Mouse (Mus musculus): ENCODE data around the gene Ucp3.
A peak's percentile ranks its signal among the peaks of the same experiment; 100 is the strongest.

Ucp3 gene

DNA sequence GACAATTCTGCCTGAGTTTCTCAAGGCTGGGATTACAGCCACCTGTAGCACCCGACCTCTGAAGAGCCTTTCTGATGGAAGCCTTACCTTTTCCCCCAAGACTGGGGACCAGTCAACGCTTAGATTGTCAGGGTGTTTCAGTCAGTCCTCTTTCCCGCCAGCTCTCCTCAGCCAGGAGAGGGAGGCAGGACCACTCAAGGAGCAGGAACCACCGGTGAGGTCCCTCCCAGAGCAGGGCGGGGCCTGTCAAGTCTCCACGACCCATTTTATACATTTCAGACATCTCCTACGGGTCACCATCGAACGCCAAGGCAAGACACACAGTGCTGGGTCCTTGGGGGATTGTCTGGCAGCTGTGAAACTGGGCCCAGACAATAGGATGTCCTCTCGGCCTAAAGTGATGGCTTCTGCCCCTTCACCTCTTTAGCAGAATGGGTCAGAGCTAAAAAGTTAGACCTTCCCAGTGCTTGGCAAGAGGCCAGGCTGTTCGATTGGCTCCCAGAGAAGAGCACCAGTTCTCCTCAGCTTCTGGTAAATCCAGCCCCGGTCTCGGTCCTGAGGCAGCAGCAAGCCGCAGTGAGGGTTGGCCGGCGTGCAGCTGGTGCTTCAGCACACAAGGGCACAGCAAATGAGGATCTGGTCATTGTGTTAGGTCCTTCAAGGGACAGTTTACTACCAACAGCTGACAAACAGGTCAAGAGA, 27.6 kb downstream of the Ucp3 start:
- DNase-seq (ENCODE audit: low spot score): no peak

DNA sequence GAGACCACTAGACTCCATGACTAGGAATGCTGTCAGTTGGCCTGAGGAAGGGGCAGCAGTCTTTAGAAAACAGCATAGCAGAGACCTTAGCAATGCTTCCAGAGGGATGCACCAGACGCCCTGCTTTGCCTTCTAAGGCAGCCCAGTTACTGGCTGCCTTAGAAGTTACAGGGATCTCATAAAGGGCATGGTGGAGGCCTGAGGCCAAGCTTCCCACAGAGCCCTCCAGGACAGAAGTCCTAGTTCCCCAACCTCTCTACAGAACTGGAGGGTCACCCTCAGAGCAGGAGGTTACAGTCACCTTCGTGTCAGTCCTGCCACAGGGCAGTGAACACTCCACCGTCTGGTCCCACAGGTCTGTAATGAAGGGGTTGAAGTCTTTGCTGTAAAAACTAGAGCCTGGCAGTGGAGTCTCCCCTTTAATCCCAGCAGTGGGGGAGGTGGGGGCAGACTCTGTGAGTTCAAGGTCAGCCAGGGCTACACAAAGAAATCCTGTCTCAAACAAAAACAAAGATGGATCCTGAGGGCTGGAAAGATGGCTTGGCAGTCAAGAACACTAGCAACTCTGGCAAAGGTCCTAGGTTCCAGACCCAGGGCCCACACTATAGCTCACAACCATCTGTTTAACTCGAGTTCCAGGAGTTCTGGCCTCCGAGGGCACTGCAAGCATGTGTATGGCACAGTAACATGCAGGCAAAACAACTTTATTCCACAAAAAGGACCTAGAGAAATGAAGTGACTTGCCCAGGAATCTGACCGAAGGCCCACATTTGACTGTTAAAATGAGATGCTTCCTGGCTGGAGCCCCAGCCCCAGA, 28.4 kb downstream of the Ucp3 start:
- no peak for DNase-seq (ENCODE audit: low spot score)

DNA sequence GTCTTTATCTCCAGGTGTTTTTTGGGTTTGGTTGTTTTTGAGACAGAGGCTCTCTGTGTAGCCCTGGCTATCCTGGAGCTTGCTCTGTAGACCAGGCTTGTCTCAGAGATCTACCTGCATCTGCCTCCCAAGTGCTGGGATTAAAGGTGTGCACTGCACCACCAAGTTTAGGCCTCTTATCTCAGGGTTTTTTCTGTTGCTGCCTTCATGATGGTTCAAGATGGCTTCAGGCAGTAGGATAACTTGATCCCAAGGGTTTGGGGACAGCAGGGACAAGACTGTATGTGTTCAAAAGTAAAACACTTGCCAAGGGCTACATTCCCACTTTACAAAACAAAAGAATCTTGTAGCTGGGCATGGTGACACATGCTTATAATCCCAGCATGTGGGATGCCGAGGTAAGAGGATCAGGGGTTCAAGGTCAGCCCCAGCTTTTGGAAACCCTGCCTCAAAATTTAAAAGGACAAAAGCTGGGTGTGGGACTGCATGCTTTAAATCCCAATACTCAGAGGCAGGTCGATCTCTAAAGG, 29.1 kb downstream of the Ucp3 start:
- DNase-seq (ENCODE audit: low spot score): no peak

DNA sequence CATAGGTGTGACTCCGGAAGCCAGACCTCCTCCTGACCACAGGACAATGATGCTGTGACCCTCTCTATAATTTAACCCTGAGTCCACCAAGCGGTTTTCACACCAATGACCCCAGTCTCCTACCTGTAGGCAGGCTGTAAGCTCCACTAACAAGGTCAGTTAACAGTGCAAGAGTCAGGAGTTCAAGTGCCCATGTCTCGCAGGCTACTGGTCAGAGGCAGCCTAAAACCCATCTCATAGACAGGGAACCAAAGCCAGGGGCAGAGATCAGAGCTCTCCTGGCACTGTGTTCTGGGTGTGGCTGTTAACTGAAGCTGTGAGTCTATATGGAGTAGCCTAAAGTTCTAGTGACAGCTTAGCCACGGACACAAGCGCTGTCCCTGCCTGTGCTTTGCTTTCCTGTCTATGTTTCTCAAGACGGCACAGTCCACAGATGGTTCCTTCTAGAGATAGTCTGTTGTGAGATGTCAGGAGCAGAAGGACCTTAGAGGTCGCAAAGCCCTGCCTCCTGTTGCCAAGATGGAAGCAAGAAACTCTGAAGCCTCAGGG, 29.7 kb downstream of the Ucp3 start:
- no peak for DNase-seq (ENCODE audit: low spot score)

DNA sequence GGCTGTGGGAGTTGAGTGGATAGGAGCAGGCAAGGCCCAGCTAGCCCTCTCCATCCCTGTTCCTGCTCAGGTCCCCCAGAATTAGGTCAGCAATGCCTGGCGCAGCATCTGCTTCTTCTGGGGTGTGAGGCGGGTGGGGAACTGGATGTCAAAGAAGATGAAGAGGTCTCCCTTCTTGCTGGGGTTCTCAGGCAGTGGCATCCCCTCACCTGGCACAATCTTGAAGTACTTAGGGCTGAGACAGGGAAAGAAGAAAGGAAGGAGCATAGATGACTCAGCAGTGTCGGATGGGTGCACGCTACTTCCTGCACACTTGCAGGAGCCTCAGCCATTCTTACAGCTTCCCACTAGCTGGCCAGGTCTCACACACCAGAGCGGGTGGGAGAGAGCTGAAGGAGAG, 30.3 kb downstream of the Ucp3 start:
- no peak for DNase-seq (ENCODE audit: low spot score)

DNA sequence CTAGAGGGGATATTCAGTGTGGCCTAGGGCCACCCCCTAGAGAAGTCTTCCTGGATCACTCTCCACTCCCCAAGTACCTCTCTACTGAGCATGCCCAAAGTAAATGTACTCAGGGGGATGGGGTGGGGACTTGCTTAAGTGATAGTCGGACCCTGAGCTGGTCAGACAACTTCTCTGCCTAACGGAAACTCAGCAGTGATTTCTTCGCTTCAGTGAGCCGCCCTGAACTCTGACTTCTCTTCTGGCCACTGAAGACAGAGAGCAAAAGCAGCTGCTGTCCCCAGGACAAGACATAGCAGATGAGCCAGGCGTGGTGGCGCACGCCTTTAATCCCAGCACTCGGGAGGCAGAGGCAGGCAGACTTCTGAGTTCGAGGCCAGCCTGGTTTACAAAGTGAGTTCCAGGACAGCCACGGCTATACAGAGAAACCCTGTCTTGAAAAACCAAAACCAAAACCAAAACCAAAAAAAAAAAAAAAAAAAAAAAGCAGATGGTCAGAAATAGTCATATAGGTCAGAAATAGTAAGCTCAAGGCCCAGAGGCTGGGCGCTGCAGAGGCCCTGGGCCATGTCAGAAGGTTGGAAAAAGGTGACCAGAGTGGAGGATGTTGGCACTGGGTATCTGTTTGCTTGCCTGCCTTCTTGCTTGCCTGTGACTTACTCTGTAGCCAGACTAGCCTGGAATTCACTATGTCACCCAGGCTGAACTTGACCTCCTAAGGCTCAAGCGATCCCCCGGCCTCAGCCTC, 32.1 kb downstream of the Ucp3 start:
- no peak for DNase-seq (ENCODE audit: low spot score)

DNA sequence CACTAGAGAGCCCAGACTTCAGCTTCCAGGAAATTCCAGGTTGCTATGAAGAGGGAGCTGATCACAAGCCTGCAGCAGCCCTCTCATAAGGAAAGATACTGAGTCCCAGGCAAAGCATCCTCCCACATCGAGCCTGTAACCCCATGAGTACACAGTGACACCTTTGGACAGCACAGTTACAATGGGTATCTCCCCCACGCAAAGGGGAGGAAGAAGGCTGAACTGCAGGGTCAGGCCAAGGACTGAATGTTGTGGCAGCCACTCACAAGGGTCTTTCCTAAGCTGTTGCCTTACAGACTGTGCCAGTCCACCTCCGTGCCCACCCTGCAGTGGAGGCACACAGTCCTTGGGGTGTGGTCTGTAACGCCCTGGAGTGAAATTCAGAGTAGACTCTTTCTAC, 33.7 kb downstream of the Ucp3 start:
- no peak for DNase-seq (ENCODE audit: low spot score)

DNA sequence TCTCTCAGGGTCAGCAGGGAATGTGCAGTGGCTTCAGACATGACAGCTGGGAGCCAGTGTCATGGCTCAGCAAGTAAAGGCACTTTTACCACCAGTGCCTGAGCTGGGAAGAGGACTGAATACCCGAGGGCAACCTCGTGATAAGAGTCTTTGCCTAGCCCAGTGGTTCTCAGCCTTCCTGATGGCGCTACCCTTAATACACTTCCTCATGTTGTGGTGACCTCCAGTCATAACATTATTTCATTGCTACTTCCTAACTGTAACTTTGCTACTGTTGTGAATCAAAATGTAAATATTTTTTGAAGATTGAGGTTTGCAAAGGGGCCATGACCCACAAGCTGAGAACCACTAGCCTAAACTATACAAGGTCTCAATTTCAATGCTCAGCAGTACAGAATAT, 35.9 kb downstream of the Ucp3 start:
- no peak for DNase-seq (ENCODE audit: low spot score)

DNA sequence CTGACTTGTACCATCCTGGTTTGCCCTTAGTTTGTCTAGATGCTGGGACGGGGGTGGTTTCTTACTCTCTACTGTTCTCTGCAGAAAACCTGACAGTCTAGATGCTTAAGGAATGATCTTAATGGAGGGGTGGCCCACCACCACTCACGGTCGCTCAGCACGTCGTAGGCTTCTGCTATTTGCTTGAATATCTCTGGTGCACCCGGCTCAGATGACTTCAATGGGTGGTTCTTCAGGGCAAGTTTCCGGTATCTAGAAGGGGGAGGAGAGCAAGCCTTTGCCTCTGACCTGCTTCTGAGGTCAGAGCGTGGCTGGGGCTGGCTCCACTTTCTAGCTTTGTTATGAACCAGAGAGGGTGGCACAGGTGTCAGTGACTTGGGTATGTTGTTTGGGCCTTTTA, 38.8 kb downstream of the Ucp3 start:
- DNase-seq (ENCODE audit: low spot score): no peak

DNA sequence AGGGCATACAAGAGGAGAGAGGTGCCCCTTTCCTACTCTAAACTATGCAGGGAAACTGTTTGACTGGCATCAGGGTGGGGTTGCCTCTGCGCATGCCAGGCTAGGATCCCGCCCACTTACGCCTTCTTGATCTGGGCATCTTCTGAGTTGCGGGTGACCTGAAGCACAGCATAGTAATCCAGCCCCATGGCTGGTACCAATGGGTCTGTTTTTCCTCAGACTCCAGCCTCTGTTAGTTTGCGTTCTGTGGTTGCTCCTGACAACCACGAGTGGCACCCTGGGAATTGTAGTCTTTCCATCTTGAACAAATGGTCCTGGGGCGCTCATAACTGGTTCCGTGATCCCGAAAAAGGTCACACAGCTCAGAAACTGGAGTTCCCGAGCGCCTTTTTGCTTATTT, 41.8 kb downstream of the Ucp3 start, which contains the start of gene Dnajb13:
TSS of gene Dnajb13 (minus strand) at position 388 of the 400 bp plus-strand sequence.
- DNase-seq (ENCODE audit: low spot score): no peak

DNA sequence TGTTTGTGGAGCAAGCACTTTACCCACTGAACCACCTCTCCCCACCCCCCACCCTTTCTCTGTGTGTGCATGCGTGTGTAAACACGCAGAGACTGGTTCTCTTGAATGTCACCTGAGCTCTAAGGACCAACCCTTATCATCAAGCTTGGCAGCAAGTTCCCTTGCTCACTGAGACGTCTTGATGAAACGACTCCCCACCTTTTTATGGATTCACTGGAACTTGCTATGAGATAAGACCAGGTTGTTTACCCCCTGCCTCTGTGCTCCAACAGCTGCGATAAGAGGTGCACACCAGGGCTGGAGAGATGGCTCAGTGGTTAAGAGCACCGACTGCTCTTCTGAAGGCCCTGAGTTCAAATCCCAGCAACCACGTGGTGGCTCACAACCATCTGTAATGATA, 47.4 kb downstream of the Ucp3 start:
- no peak for DNase-seq (ENCODE audit: low spot score)

DNA sequence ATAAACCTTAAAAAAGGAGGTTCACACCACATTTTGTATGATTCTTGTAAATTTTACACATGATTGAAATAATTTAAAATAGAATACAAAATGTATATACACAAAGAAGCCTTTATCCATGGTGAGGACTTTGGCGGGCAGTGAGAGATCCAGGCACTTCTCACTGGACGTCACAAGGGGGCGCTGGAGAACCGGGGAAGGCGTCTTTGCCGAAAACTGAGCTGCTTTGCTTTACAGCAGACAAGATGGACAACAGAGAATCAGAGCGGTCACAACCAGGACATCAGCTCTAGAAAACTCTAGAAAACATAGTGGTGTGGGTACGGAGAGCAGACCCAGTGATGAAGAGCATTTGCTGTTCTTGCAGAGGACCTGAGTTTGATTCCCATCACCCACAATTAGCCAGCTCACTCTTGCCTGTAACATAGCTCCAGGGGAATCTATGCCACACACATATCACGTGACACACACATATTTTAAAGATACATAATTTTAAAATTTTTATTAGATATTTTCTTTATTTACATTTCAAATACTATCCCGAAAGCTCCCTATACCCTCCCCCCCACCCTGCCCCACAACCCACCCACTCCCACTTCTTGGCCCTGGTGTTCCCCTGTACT, 48.0 kb downstream of the Ucp3 start:
- peak; percentile 76 for DNase-seq (ENCODE audit: low spot score)

DNA sequence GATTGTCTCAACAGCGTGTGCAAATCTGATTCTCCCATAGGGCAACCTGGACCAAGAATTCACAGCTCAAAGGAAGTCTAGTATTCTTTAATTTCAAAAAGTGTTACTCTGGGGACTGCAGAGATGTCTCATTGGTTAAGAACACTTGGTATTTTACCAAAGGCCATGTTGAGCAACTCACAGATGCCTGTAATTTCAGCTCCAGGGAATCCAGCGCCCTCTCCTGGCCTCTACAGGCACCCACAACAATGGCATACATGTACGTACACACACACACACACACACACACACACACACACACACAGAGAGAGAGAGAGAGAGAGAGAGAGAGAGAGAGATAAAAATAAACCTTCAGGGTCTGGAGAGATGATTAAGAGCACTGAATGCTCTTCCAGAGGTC, 49.4 kb downstream of the Ucp3 start:
- DNase-seq (ENCODE audit: low spot score): no peak

DNA sequence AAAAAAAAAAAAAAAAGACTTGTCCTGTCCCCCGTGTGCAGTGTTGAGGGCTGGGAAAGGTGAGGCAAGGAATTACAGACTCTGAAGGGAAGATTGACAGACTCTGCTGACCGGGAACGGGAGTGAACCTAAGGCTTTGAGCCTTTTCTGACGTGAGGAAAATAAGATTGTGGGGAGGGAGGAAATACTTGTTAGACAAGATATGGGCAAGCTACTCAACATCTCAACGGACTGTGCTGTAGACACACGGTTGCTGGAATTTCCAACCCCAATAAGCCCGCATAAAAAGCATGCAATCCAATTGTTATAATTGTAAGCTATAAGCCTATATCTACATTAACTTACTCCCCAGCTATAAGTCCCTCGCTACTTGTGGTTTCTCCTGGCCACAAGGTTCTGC, 51.9 kb downstream of the Ucp3 start:
- DNase-seq (ENCODE audit: low spot score): no peak

DNA sequence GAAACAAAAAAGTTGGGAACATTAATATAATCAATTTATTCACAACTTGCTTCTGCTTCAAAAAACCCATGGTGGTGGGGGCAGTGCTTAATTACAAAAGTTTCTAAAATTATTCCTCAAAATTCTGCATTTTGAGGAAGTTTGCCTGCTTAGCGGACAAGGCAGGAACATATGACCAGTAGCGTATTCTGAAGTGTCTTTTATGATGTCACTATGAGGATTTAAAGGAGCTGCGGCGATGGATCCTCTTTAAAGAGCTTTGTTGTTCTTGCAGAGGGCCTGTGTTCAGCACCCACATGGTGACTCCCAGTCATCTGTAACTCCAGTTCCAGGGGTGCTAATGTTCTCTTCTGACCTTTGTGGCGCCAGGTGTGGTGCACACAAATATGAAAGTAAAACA, 58.0 kb downstream of the Ucp3 start:
- DNase-seq (ENCODE audit: low spot score): no peak

DNA sequence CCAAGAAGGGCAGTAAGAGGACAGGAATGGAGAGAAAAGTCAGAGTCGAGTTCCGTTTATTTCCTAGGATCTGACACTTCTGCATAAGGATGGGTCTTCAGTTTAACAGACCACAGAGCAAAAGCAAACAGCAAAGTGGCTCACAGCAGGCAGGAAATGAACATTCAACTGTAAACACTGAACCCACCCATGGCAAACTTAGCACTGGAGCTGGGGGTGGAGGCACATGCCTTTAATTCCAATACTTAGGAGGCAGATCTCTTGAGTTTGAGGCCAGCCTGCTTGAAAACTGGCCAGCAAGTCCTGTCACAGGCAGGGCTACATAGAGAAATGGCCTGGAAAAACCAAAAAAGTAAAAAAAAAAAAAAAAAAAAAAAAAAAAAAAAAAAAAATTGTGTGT, 60.7 kb downstream of the Ucp3 start:
- DNase-seq (ENCODE audit: low spot score): no peak

DNA sequence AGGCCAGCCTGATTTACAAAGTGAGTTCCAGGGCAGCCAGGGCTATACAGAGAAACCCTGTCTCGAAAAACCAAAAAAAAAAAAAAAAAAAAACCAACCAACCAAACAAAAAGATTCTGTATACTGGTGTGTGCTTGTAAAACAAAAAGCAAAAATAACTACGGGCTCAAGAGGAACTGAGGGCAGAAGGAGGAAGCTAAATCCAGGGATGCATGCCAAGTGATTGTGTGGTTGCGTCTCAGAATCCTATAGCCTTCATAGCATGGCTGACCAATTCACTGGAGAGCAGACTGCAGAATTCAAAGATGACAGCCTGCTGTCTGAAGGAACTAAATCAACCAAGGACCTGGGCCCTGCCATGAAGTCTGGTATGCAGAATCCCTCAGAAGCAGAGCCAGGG, 61.4 kb downstream of the Ucp3 start:
- no peak for DNase-seq (ENCODE audit: low spot score)

DNA sequence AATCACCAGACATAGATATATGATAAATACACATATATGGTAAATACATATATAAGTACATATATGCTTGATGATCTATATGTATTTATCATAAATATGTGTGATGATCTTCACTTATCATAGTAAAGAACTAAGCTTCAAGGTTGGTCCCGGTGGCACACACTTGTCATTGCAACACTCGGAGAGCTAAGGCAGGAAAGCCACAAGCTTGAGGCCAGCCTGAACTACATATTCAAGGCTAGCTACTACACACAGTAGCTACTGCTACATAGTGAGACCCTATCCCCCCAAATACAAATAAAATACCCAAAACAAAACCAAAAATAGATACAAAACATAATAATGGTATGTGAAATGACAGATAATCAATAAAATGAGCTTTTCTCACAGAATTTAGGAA, 63.0 kb downstream of the Ucp3 start:
- no peak for DNase-seq (ENCODE audit: low spot score)

Measured in layer of hippocampus, adult 11-12 months (tissue).